Mouse (Mus musculus): ENCODE measurements at regions not wholly inside any gene's neighbourhood (a gene's known extent, or its start where the extent isn't known, plus 50 kb on each side); places are given as distances from the start of the nearest gene placed in this dataset.

- TF ChIP-seq CTCF (IDR thresholded peaks at IDR 0.05; ENCODE audit: insufficient read depth, low read length) (no peak), POLR2A (IDR thresholded peaks at IDR 0.05; ENCODE audit: borderline replicate concordance, extremely low read depth, low read depth, low read length) (no peak)
These were observed 50.7 kb upstream of the Ccdc66 start for GRCm38 (mm10) chr14:27558794-27559491.

Measured in lung, adult 2 months (tissue).